Mouse (Mus musculus): ENCODE measurements around the gene Efhb. TPM values are rescaled to one million over a fixed set of nuclear protein-coding genes. Genes with fewer than 3 reads are reported as not detected.

Efhb gene
- polyA plus RNA-seq, 1 experiment from 2014 or later, result 0.39 TPM

DNA sequence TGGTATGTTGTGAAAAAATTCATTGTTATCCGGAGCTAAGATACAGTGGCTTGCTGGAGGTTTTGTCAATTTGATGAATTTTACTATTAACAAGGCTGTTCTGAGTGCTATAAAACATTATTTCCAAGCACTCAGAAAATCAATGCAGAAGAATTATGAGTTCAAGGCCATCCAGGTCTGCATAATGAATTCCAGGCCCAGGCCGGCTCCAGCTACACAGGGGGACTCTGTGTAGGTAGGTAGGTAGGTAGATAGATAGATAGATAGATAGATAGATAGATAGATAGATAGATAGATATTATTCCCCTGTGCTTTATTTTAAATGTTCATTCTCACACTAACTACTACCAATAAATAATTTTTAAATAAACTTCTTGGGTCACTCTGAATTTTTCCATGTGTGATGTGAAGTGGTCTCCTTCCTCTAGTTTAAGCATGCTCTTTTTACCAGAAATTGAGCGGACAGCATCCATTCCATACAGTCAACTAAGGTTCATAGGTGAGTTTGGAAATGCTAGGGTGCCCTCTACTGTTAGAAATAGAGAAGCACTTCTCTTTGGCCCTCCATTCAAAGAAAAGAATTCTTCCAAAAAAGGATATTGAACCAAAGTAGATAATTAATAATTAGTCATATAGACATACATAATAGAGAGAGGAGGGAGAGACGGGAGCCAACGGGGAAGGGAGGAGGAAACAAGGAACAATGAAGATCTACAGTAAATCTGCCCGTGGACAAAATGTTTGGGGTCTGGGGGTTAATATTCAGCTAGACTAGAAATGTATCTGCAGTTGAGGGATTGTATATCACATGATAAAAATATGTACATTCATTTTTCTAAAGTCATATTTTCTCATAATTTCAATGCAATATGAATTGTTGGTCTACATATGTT is 75.3 kb downstream of the Efhb start:
- no peak overlapping the region for H3K27ac ChIP-seq (ENCODE audit: low read depth)
- no peak for DNase-seq (ENCODE audit: low spot score)
- 44% methylated on average over 6 of the region's 6 CpGs for WGBS
- ATAC-seq (replicated peaks; ENCODE audit: low FRiP score, low TSS enrichment, low read depth), result no peak
- H3K4me1 ChIP-seq (replicated peaks; ENCODE audit: control insufficient read depth, insufficient read depth, low read length), result no peaks in the 10 kb centered on the region
- no peak overlapping the region for H3K9ac ChIP-seq (ENCODE audit: low read length)
- no peaks in the 10 kb centered on the region for H3K9me3 ChIP-seq (ENCODE audit: control insufficient read depth, low read length)
- no peaks in the 10 kb centered on the region for H3K36me3 ChIP-seq (ENCODE audit: control insufficient read depth, insufficient read depth, low read length)
- H3K4me2 ChIP-seq (ENCODE audit: low read length), result no peak overlapping the region
- H3K4me3 ChIP-seq (ENCODE audit: low read depth, low read length), result no peak overlapping the region
- H3K27me3 ChIP-seq (replicated peaks; ENCODE audit: control insufficient read depth, insufficient read depth, low read length), result no peaks in the 10 kb centered on the region

- Histone ChIP-seq H3K4me2 (ENCODE audit: low read length) (no peak overlapping the region), H3K27ac (ENCODE audit: low read depth) (no peak overlapping the region), H3K27me3 (replicated peaks; ENCODE audit: control insufficient read depth, insufficient read depth, low read length) (no peaks in the 10 kb centered on the region), H3K9me3 (ENCODE audit: control insufficient read depth, low read length) (no peaks in the 10 kb centered on the region), H3K4me3 (ENCODE audit: low read depth, low read length) (no peak overlapping the region), H3K9ac (ENCODE audit: low read length) (no peak overlapping the region), H3K4me1 (replicated peaks; ENCODE audit: control insufficient read depth, insufficient read depth, low read length) (no peaks in the 10 kb centered on the region), H3K36me3 (ENCODE audit: control insufficient read depth, insufficient read depth, low read length) (no peaks in the 10 kb centered on the region)
- ATAC-seq (replicated peaks; ENCODE audit: low FRiP score, low TSS enrichment, low read depth) (no peak), DNase-seq (ENCODE audit: low spot score) (no peak)
- WGBS, result 67% methylated on average over 6 of the region's 6 CpGs
These were observed 76.3 kb downstream of the Efhb start for GRCm38 (mm10) chr17:53386863-53387262.

GRCm38 (mm10) chr17:53364111-53364510 is 99.0 kb downstream of the Efhb start:
- no peak for DNase-seq (ENCODE audit: low spot score)
- Histone ChIP-seq H3K27ac (ENCODE audit: low read depth) (no peak overlapping the region), H3K9me3 (ENCODE audit: control insufficient read depth, low read length) (no peaks in the 10 kb centered on the region), H3K4me2 (ENCODE audit: low read length) (no peak overlapping the region), H3K4me1 (replicated peaks; ENCODE audit: control insufficient read depth, insufficient read depth, low read length) (no peaks in the 10 kb centered on the region), H3K4me3 (ENCODE audit: low read depth, low read length) (no peak overlapping the region), H3K36me3 (ENCODE audit: control insufficient read depth, insufficient read depth, low read length) (no peaks in the 10 kb centered on the region), H3K9ac (ENCODE audit: low read length) (no peak overlapping the region), H3K27me3 (replicated peaks; ENCODE audit: control insufficient read depth, insufficient read depth, low read length) (no peaks in the 10 kb centered on the region)
- no peak for ATAC-seq (replicated peaks; ENCODE audit: low FRiP score, low TSS enrichment, low read depth)
- WGBS, result 86% methylated on average over 6 of the region's 6 CpGs

Other genes starting within 250 kb of the Efhb start
- 74.2 and 81.2 TPM in 2 replicates for gene Rab5a, start 15.9 kb upstream of the Efhb start, polyA plus RNA-seq (2014; fragmentation: Nextera tagmentation; extraction: Ambion mirVana)
- gene Pp2d1, start 76.1 kb upstream of the Efhb start, polyA plus RNA-seq (2014; fragmentation: Nextera tagmentation; extraction: Ambion mirVana), result 0.34 and 0.40 TPM in 2 replicates
- gene Kat2b, start 103.5 kb upstream of the Efhb start, polyA plus RNA-seq (2014; fragmentation: Nextera tagmentation; extraction: Ambion mirVana), result 5.3 and 7.3 TPM in 2 replicates
- 39.7 and 43.1 TPM in 2 replicates for gene Sgo1, start 226.0 kb upstream of the Efhb start, polyA plus RNA-seq (2014; fragmentation: Nextera tagmentation; extraction: Ambion mirVana)

All from intestine, embryonic 14.5 days (tissue).